Mouse (Mus musculus) cerebellum, postnatal 10 days (tissue): ENCODE measurements at regions not wholly inside any gene's neighbourhood (a gene's known extent, or its start where the extent isn't known, plus 50 kb on each side); places are given as distances from the start of the nearest gene placed in this dataset.

Experiments
- DNase-seq, 2 experiments: peaks; one replicate each; pipeline ENCODE4 v3.0.0; 2021; ENCODE audit warnings: mixed read lengths in 2 of 2

- DNase-seq: no peak
Observed at GRCm38 (mm10) chr15:6044511-6045256, 254.9 kb upstream of the Dab2 start.

- DNase-seq: no peak
Observed at GRCm38 (mm10) chr15:6055703-6056102, 243.9 kb upstream of the Dab2 start.

- DNase-seq: no peak
Observed at GRCm38 (mm10) chr15:6056887-6057626, 242.5 kb upstream of the Dab2 start.

GRCm38 (mm10) chr15:6059361-6059760 is 240.2 kb upstream of the Dab2 start:
- DNase-seq: no peak

- no peak for DNase-seq
Observed at GRCm38 (mm10) chr15:6059790-6060189, 239.8 kb upstream of the Dab2 start.

GRCm38 (mm10) chr15:6060649-6061048 is 238.9 kb upstream of the Dab2 start:
- DNase-seq: no peak

- no peak for DNase-seq
Observed at GRCm38 (mm10) chr15:6065100-6065499, 234.5 kb upstream of the Dab2 start.

- DNase-seq: no peak
Observed at GRCm38 (mm10) chr15:6067380-6067779, 232.2 kb upstream of the Dab2 start.

GRCm38 (mm10) chr15:6068371-6068770 is 231.2 kb upstream of the Dab2 start:
- no peak for DNase-seq

GRCm38 (mm10) chr15:6071873-6072272 is 227.7 kb upstream of the Dab2 start:
- DNase-seq: no peak

- no peak for DNase-seq
Observed at GRCm38 (mm10) chr15:6072920-6073319, 226.7 kb upstream of the Dab2 start.

- peak; percentile 52 to 63 for DNase-seq
Observed at GRCm38 (mm10) chr15:6080714-6081635, 218.6 kb upstream of the Dab2 start.

- no peak for DNase-seq
Observed at GRCm38 (mm10) chr15:6087208-6087607, 212.4 kb upstream of the Dab2 start.

GRCm38 (mm10) chr15:6088498-6088897 is 211.1 kb upstream of the Dab2 start:
- DNase-seq: no peak

GRCm38 (mm10) chr15:6129697-6130096 is 169.9 kb upstream of the Dab2 start:
- DNase-seq: no peak

GRCm38 (mm10) chr15:6132216-6132615 is 167.4 kb upstream of the Dab2 start:
- no peak for DNase-seq

GRCm38 (mm10) chr15:6145071-6145470 is 154.5 kb upstream of the Dab2 start:
- DNase-seq: no peak

GRCm38 (mm10) chr15:6154706-6155105 is 144.9 kb upstream of the Dab2 start:
- DNase-seq: no peak

GRCm38 (mm10) chr15:6180261-6180660 is 119.3 kb upstream of the Dab2 start:
- DNase-seq: peak in 1 of 2 experiments; percentile 2

- DNase-seq: no peak
Observed at GRCm38 (mm10) chr15:6183627-6184026, 116.0 kb upstream of the Dab2 start.

- DNase-seq: no peak
Observed at GRCm38 (mm10) chr15:6191845-6192244, 107.7 kb upstream of the Dab2 start.

GRCm38 (mm10) chr15:6207239-6207638 is 92.3 kb upstream of the Dab2 start:
- DNase-seq: no peak

GRCm38 (mm10) chr15:6209301-6209700 is 90.3 kb upstream of the Dab2 start:
- DNase-seq: peak; percentile 58 to 62
